Mouse (Mus musculus) forebrain, embryonic 10.5 days (tissue): ENCODE results near the gene Prps2. TPM values are rescaled to one million over a fixed set of nuclear protein-coding genes. Genes with fewer than 3 reads are reported as not detected.
A peak's percentile ranks its signal among the peaks of the same experiment; 100 is the strongest.
"Not testable (repeated sequence)": the region's sequence is repeated elsewhere in the genome, so short reads cannot be mapped to it uniquely, and the experiment has no call there.

Source experiments
- DNase-seq: peaks from one replicate; pipeline ENCODE4 v3.0.0-alpha.2; 2017; ENCODE audit warnings: low spot score; ENCODE audit errors: extremely low spot score
- H3K27ac ChIP-seq: fragments of 300-500 bp; sonication (generic); 2 replicates; pipeline ENCODE4 v1.5.1; 2016; ENCODE audit warnings: mild to moderate bottlenecking
- H3K27me3 ChIP-seq: fragments of 300-500 bp; sonication (generic); 2 replicates; pipeline ENCODE4 v1.6.1; 2016; ENCODE audit warnings: mild to moderate bottlenecking; ENCODE audit not compliant: poor library complexity, severe bottlenecking
- H3K36me3 ChIP-seq: fragments of 300-500 bp; sonication (generic); replicated peaks from 2 replicates; pipeline ENCODE4 v1.6.1; 2016; ENCODE audit warnings: mild to moderate bottlenecking, moderate library complexity
- H3K4me1 ChIP-seq: fragments of 300-500 bp; sonication (generic); 2 replicates; pipeline ENCODE4 v1.6.1; 2016
- H3K4me3 ChIP-seq: fragments of 300-500 bp; sonication (generic); 2 replicates; pipeline ENCODE4 v1.5.1; 2016; ENCODE audit warnings: mild to moderate bottlenecking, moderate library complexity
- H3K9me3 ChIP-seq: fragments of 300-500 bp; sonication (generic); 2 replicates; pipeline ENCODE4 v1.6.1; 2016; ENCODE audit warnings: mild to moderate bottlenecking, moderate library complexity
- WGBS: fragments of 180-500 bp; shearing (Covaris S2); methylation state at CpG from one replicate; pipeline ENCODE4 v1.1.7; 2016; 5-methylcytosine and 5-hydroxymethylcytosine counted together
- polyA plus RNA-seq: library from polyadenylated mRNA; unstranded; fragments of >200 nt; fragmentation: Nextera tagmentation; extraction: Ambion mirVana; gene quantifications from 2 replicates; pipeline ENCODE4 v1.2.1, GENCODE M21; 2016

Prps2 gene
- 25.8 and 28.1 TPM in 2 replicates for polyA plus RNA-seq

DNA sequence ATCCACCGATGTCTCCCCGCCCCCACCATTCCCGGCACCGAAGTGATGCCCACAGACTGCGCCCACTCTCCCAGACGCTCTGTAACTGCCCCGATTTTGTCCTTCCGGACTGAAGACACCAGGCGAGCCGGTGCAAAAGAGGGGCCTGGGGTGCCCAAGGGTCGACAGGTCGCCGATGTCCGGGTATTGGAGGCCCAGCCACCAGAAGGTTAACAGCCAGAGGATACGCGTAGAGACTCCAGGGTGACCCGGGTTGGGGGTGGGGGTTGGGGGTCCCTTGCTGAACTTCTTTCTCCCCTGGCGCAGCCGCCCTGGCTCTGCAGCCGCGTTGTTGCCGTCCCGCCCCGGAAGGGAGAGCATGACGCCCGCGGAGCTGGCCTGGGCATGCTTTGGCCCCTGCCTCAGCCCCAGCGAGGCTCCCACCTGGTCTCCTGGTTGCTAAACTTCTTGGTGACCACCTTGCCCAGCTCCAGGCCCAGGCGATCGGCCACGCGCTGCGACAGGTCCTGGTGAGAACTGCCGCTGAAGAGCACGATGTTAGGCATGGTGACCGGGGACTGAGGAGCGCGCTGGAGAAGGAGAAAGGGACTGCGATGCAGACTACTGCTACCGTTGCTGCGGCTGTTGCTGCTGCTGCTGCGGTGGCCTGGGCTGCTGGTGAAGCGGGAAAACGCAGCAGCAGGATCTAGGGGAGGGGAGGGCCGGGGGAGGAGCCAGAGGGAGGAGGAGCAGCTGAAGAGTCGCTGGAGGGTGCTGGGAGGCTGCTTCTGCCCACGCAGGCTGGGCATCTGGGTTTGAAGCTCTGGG is at the start of gene Prps2:
TSS of gene Prps2 (minus strand) at position 703 of the 807 bp plus-strand sequence.
- Histone ChIP-seq H3K36me3 (no peaks in the 10 kb centered on the region), H3K4me1 (peaks cover 6% of the 10 kb centered on the region; the same call in 1 of the 2 replicates), H3K9me3 (no peaks in the 10 kb centered on the region), H3K27me3 (peaks cover 97% of the 10 kb centered on the region), H3K27ac (peak within 1 kb of the TSS; percentile 88), H3K4me3 (peak within 1 kb of the TSS; percentile 64)
- 30% methylated on average over 44 of the region's 47 CpGs for WGBS
- peak; percentile 53 for DNase-seq

DNA sequence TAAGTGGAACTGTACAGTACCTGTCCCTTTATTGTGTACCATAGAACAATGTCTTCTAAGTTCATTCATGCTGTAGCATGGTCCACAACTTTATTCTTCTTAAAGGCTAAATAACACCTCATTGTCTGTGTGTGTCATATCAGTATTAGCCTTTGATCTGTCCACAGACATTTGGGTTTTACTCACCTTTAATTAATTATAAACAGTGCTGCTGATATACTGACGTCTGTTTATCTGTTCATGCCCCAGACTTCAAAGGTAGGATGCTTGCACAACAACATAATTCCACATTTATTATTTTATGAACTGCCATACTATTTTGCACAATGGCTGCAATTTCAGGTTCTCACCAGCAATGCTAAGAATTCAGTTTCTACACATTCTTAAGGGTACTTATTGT is 35.1 kb upstream of the Prps2 start:
- Histone ChIP-seq H3K27me3 (peaks cover 75% of the 10 kb centered on the region), H3K36me3 (no peaks in the 10 kb centered on the region), H3K9me3 (no peaks in the 10 kb centered on the region), H3K4me1 (no peaks in the 10 kb centered on the region), H3K27ac (no peak overlapping the region), H3K4me3 (no peak overlapping the region)
- 87% methylated on average over 1 of the region's 1 CpGs for WGBS
- no peak for DNase-seq

GRCm38 (mm10) chrX:167394940-167395339 is 12.4 kb upstream of the Prps2 start:
- no peaks in the 10 kb centered on the region for H3K4me1 ChIP-seq
- H3K27me3 ChIP-seq, result peaks cover 93% of the 10 kb centered on the region
- DNase-seq, result no peak
- H3K36me3 ChIP-seq, result no peaks in the 10 kb centered on the region
- H3K9me3 ChIP-seq, result no peaks in the 10 kb centered on the region
- 75% methylated on average over 3 of the region's 3 CpGs for WGBS
- no peak overlapping the region for H3K4me3 ChIP-seq
- H3K27ac ChIP-seq, result no peak overlapping the region

- no peak overlapping the region for H3K27ac ChIP-seq
- H3K4me3 ChIP-seq, result no peak overlapping the region
- DNase-seq, result no peak
- H3K27me3 ChIP-seq, result peaks cover 86% of the 10 kb centered on the region
- peaks cover 3% of the 10 kb centered on the region; the same call in 1 of the 2 replicates for H3K4me1 ChIP-seq
- H3K36me3 ChIP-seq, result no peaks in the 10 kb centered on the region
- no peaks in the 10 kb centered on the region for H3K9me3 ChIP-seq
- 62% methylated on average over 1 of the region's 1 CpGs for WGBS
Observed at GRCm38 (mm10) chrX:167386647-167387046, 4.1 kb upstream of the Prps2 start.

- H3K9me3 ChIP-seq, result no peaks in the 10 kb centered on the region
- no peak for DNase-seq
- H3K27me3 ChIP-seq, result peaks cover 97% of the 10 kb centered on the region
- H3K36me3 ChIP-seq, result no peaks in the 10 kb centered on the region
- peaks cover 6% of the 10 kb centered on the region; the same call in 1 of the 2 replicates for H3K4me1 ChIP-seq
- peak overlapping the region; percentile 64 for H3K4me3 ChIP-seq
- 53% methylated on average over 7 of the region's 7 CpGs for WGBS
- peak overlapping the region; percentile 88 for H3K27ac ChIP-seq
Observed at GRCm38 (mm10) chrX:167382854-167383186, 271 bp upstream of the Prps2 start.

GRCm38 (mm10) chrX:167381583-167382046 is 934 bp downstream of the Prps2 start:
- DNase-seq, result peak; percentile 31
- 19% methylated on average over 18 of the region's 18 CpGs for WGBS
- peaks cover 97% of the 10 kb centered on the region for H3K27me3 ChIP-seq
- H3K36me3 ChIP-seq, result no peaks in the 10 kb centered on the region
- no peaks in the 10 kb centered on the region for H3K9me3 ChIP-seq
- H3K4me3 ChIP-seq, result peak overlapping the region; percentile 64
- peak overlapping the region; percentile 88 for H3K27ac ChIP-seq
- H3K4me1 ChIP-seq, result peaks cover 6% of the 10 kb centered on the region; the same call in 1 of the 2 replicates

GRCm38 (mm10) chrX:167380073-167380472 is 2.5 kb downstream of the Prps2 start:
- no peaks in the 10 kb centered on the region for H3K36me3 ChIP-seq
- peaks cover 6% of the 10 kb centered on the region; the same call in 1 of the 2 replicates for H3K4me1 ChIP-seq
- no peaks in the 10 kb centered on the region for H3K9me3 ChIP-seq
- H3K4me3 ChIP-seq, result no peak overlapping the region
- 60% methylated on average over 4 of the region's 4 CpGs for WGBS
- H3K27ac ChIP-seq, result no peak overlapping the region
- no peak for DNase-seq
- H3K27me3 ChIP-seq, result peaks cover 96% of the 10 kb centered on the region

DNA sequence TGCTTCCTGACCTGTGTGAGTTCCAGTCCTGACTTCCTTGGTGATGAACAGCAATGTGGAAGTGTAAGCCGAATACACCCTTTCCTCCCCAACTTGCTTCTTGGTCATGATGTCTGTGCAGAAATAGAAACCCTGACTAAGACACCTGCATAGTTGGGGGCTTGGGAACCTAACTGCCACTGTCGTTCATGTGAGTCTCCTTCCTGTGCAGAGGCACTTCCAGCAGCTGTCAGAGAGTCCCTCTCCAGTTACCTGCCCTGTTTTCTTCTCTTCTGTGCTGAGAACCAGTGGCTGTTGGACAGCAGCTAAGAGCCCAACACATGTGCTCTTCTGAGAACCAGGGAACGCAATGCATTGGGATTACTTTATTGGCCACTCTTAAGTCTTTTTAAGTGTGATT is 21.3 kb downstream of the Prps2 start:
- not testable (repeated sequence) for H3K27ac ChIP-seq, DNase-seq, H3K9me3 ChIP-seq, H3K4me1 ChIP-seq, H3K4me3 ChIP-seq
- H3K36me3 ChIP-seq, result peaks cover 15% of the 10 kb centered on the region
- WGBS, result 91% methylated on average over 3 of the region's 3 CpGs
- H3K27me3 ChIP-seq, result peaks cover 94% of the 10 kb centered on the region

GRCm38 (mm10) chrX:167359704-167360103 is 22.8 kb downstream of the Prps2 start:
- no peaks in the 10 kb centered on the region for H3K9me3 ChIP-seq
- no peaks in the 10 kb centered on the region for H3K4me1 ChIP-seq
- H3K27me3 ChIP-seq, result peaks cover 96% of the 10 kb centered on the region
- no peak for DNase-seq
- WGBS, result 96% methylated on average over 7 of the region's 7 CpGs
- peaks cover 15% of the 10 kb centered on the region for H3K36me3 ChIP-seq
- no peak overlapping the region for H3K27ac ChIP-seq
- no peak overlapping the region for H3K4me3 ChIP-seq

DNA sequence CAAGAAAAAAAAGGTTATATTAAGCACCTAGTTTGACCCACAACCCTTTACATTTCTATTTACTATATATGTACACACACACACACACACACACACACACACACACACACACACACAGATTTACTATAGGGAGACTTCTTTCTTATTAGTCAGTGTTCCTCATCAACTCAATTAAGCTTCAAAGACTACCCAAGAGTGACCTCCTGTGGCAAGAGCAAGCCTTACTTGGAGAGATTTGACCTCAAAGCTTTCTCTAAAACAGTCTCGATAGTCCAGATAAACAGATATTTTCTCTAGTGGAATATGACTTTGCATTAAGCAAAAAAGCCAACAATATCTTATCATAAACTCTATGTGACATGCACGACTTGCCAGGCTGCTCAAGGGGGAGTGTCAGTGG is 25.1 kb downstream of the Prps2 start:
- WGBS, result 78% methylated on average over 2 of the region's 2 CpGs
- Histone ChIP-seq H3K4me1 (no peaks in the 10 kb centered on the region), H3K36me3 (peaks cover 15% of the 10 kb centered on the region), H3K27me3 (peaks cover 96% of the 10 kb centered on the region), H3K9me3 (no peaks in the 10 kb centered on the region), H3K27ac (no peak overlapping the region), H3K4me3 (no peak overlapping the region)
- DNase-seq, result no peak

DNA sequence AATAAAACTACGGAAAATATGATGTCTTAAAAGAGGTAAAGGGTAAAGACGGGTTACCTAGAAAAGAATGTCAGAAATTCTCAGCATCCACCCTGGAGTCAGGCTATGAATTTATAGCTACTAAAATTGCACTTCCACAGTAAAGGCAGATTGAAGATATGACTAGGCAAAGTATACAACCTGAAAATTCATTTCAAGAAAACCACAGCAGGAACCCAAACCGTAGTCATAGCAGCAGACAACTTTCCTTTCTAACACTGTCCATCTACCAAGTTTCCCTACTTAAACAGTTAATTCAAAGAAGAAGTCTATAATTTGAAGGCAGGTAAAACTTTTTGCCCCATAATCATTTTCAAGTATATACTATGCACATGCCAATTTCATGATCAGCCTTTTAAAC is 26.6 kb downstream of the Prps2 start:
- H3K4me3 ChIP-seq, result no peak overlapping the region
- WGBS, result 97% methylated on average over 3 of the region's 3 CpGs
- no peaks in the 10 kb centered on the region for H3K4me1 ChIP-seq
- H3K36me3 ChIP-seq, result peaks cover 4% of the 10 kb centered on the region; the same call in 1 of the 2 replicates
- no peak overlapping the region for H3K27ac ChIP-seq
- peaks cover 93% of the 10 kb centered on the region for H3K27me3 ChIP-seq
- no peaks in the 10 kb centered on the region for H3K9me3 ChIP-seq
- DNase-seq, result no peak

DNA sequence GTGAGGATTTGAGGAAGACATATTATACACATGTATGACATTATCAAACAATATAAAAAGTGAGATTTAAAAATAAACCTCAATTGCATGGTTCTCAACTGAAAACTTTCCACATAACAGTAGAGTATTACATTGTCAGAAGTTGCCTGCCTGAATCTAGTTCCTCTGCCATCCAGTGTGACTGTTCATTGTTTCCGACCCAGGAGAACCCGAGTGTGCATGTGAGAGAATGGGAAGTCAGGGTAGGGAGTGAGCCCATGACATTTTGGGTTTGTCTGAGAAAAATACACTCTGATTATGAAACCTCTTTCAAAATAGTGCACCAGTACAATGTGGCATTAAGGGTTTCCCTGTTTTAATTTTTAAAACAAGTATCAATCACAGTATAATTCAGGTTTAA is 28.9 kb downstream of the Prps2 start:
- peaks cover 92% of the 10 kb centered on the region for H3K27me3 ChIP-seq
- peaks cover 11% of the 10 kb centered on the region for H3K36me3 ChIP-seq
- H3K4me1 ChIP-seq, result no peaks in the 10 kb centered on the region
- WGBS, result 93% methylated on average over 2 of the region's 2 CpGs
- no peaks in the 10 kb centered on the region for H3K9me3 ChIP-seq
- H3K27ac ChIP-seq, result no peak overlapping the region
- H3K4me3 ChIP-seq, result no peak overlapping the region
- no peak for DNase-seq

GRCm38 (mm10) chrX:167346440-167346839 is 36.1 kb downstream of the Prps2 start:
- Histone ChIP-seq H3K36me3 (peaks cover 11% of the 10 kb centered on the region), H3K9me3 (no peaks in the 10 kb centered on the region), H3K4me3 (no peak overlapping the region), H3K27me3 (peaks cover 96% of the 10 kb centered on the region), H3K4me1 (no peaks in the 10 kb centered on the region), H3K27ac (no peak overlapping the region)
- no peak for DNase-seq
- 77% methylated on average over 1 of the region's 1 CpGs for WGBS
